Mouse (Mus musculus) midbrain, embryonic 13.5 days (tissue): Measurements from ENCODE around the gene Sstr5. TPM values are rescaled to one million over a fixed set of nuclear protein-coding genes. Genes with fewer than 3 reads are reported as not detected.

ENCODE experiments used
- ATAC-seq: fragments of 200-750 bp; cut with Nextera tagmentation; 2 replicates; pipeline ENCODE4 v1.8.0; 2017; ENCODE audit warnings: mild to moderate bottlenecking, moderate TSS enrichment, moderate library complexity
- H3K27ac ChIP-seq: fragments of 300-500 bp; sonication (generic); 2 replicates; pipeline ENCODE4 v1.5.1; 2015; ENCODE audit warnings: inconsistent platforms, mild to moderate bottlenecking, moderate library complexity
- H3K27me3 ChIP-seq: fragments of 300-500 bp; sonication (generic); 2 replicates; pipeline ENCODE4 v1.6.1; 2015; ENCODE audit warnings: mild to moderate bottlenecking, inconsistent platforms
- H3K36me3 ChIP-seq: fragments of 300-500 bp; sonication (generic); 2 replicates; pipeline ENCODE4 v1.6.1; 2015; ENCODE audit warnings: mild to moderate bottlenecking, inconsistent platforms
- H3K4me1 ChIP-seq: fragments of 300-500 bp; sonication (generic); replicated peaks from 2 replicates; pipeline ENCODE4 v1.6.1; 2015; ENCODE audit warnings: inconsistent platforms
- H3K4me2 ChIP-seq: fragments of 300-500 bp; sonication (generic); replicated peaks from 2 replicates; pipeline ENCODE4 v1.6.1; 2015; ENCODE audit warnings: moderate library complexity, mild to moderate bottlenecking, inconsistent platforms
- H3K4me3 ChIP-seq: fragments of 300-500 bp; sonication (generic); replicated peaks from 2 replicates; pipeline ENCODE4 v1.5.1; 2015; ENCODE audit warnings: mild to moderate bottlenecking, inconsistent platforms
- H3K9ac ChIP-seq: fragments of 300-500 bp; sonication (generic); replicated peaks from 2 replicates; pipeline ENCODE4 v1.6.1; 2015; ENCODE audit warnings: mild to moderate bottlenecking, inconsistent platforms
- H3K9me3 ChIP-seq: fragments of 300-500 bp; sonication (generic); 2 replicates; pipeline ENCODE4 v1.6.1; 2016; ENCODE audit warnings: mild to moderate bottlenecking, inconsistent platforms
- WGBS: fragments of 180-500 bp; shearing (Covaris S2); methylation state at CpG from one replicate; pipeline ENCODE4 v1.1.7; 2015; 5-methylcytosine and 5-hydroxymethylcytosine counted together
- polyA plus RNA-seq: library from polyadenylated mRNA; unstranded; fragments of >200 nt; fragmentation: Nextera tagmentation; extraction: Ambion mirVana; gene quantifications from 2 replicates; pipeline ENCODE4 v1.2.1, GENCODE M21; 2015

Gene Sstr5
- polyA plus RNA-seq, 1 experiment from 2014 or later, result 0.24 TPM

DNA sequence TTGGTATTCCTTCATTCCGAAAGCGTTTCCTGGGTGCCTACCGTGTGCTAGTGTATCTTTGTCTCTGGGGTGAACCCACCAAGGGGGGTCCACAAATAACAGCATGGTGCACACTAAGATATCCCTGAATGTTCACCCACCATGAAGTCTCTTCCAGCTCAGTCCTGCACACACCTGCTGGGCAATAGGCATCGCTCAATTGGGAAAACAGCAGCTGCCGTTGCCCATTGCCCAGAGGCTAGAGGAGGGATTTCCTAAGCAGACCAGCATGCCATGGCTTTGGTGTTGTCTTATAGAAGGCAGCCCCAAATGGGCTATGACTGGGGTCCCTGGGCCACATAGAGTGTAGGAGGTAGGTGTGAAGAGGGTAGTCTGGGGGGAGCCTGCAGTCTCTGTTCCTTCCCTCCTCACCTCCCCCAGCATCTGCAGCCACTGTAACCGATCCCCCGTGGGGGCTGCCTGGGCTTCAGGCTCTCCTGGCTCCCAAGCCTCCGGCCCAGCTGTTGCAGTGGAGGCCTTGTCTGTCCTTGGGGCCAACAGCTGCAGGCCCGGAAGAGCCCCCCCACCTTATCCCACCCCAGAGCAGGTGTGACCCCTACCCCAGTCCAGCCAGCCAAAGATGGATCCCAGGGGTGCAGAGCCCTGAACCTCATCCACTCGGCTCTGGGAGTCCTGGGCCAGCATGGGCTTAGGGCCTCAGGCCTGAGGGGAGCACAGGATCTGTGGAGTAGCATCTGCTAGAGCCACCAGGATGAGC is 13.2 kb upstream of the Sstr5 start:
- no peak overlapping the region for H3K9ac ChIP-seq
- 87% methylated on average over 10 of the region's 10 CpGs for WGBS
- no peak overlapping the region for H3K4me2 ChIP-seq
- H3K4me1 ChIP-seq, result no peaks in the 10 kb centered on the region; the same call in 1 of the 2 replicates
- no peak overlapping the region for H3K27ac ChIP-seq
- no peak for ATAC-seq
- H3K27me3 ChIP-seq, result peaks cover 6% of the 10 kb centered on the region; the same call in 1 of the 2 replicates
- no peaks in the 10 kb centered on the region for H3K36me3 ChIP-seq
- H3K9me3 ChIP-seq, result no peaks in the 10 kb centered on the region
- H3K4me3 ChIP-seq, result no peak overlapping the region

DNA sequence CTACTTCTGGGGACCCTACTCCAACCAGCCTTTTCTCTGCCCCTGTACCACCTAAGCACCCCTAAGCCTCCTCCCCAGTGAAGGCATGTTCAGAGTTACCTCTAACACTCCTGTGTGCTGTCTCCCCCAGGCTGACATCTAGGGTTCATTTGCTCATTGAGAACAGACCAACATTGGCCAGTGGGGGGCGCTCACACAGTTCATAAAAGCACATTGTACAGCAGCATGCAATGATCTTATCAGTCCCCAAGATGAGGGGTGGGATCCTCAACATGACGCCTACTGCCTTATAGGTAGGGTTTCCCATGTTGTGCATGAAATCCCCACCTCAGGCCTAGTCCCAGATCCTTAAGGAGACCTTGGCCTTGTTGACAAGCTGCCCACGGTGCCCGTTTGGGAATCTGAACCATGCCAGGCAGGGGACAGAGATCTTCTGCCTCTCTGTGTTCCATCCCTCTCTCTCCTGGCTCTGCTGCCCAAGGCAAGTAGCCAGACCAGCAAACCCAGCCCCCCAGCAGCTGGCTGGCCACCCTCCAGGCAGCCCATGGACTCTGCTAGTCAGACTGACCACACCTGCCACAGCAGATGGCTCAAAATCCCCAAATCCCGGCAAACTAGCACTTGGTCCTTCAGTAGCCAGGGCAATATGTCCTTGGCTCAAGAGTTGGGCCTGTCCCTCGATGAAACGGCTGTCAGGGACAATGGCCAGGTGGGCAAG is 11.9 kb upstream of the Sstr5 start:
- Histone ChIP-seq H3K36me3 (no peaks in the 10 kb centered on the region), H3K4me1 (no peaks in the 10 kb centered on the region; the same call in 1 of the 2 replicates), H3K9me3 (no peaks in the 10 kb centered on the region), H3K27me3 (peaks cover 6% of the 10 kb centered on the region; the same call in 1 of the 2 replicates), H3K4me2 (no peak overlapping the region), H3K27ac (no peak overlapping the region), H3K9ac (0 out of 2 replicates have a peak overlapping the region, but pooled peaks have one; percentile 5), H3K4me3 (no peak overlapping the region)
- ATAC-seq, result peak; percentile 34; the same call in 1 of the 2 replicates
- WGBS, result 58% methylated on average over 7 of the region's 7 CpGs

DNA sequence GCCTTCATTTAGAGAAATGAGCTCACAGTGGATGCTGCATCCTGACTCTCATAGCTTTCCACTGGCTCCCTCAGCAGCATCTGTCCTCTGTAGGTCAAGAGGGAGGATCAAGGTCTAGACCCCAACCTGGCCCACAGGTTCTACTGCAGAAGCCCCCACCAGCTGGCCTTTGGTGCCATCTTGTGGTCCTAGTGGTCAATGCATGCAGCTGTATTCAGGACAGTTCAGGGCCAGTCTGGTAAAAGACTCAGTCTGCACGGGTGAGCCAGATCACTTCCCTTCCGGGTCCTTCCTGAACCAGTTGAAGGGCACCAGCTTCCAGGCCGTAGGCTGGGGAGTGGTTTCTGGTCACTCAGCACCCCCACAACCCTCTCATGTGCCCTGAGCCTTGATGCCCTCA is 10.7 kb upstream of the Sstr5 start:
- H3K27me3 ChIP-seq, result peaks cover 6% of the 10 kb centered on the region; the same call in 1 of the 2 replicates
- no peak overlapping the region for H3K9ac ChIP-seq
- no peak overlapping the region for H3K4me2 ChIP-seq
- no peaks in the 10 kb centered on the region for H3K9me3 ChIP-seq
- peak; percentile 50 for ATAC-seq
- no peak overlapping the region for H3K4me3 ChIP-seq
- no peaks in the 10 kb centered on the region; the same call in 1 of the 2 replicates for H3K4me1 ChIP-seq
- no peaks in the 10 kb centered on the region for H3K36me3 ChIP-seq
- H3K27ac ChIP-seq, result no peak overlapping the region
- 27% methylated on average over 3 of the region's 3 CpGs for WGBS

DNA sequence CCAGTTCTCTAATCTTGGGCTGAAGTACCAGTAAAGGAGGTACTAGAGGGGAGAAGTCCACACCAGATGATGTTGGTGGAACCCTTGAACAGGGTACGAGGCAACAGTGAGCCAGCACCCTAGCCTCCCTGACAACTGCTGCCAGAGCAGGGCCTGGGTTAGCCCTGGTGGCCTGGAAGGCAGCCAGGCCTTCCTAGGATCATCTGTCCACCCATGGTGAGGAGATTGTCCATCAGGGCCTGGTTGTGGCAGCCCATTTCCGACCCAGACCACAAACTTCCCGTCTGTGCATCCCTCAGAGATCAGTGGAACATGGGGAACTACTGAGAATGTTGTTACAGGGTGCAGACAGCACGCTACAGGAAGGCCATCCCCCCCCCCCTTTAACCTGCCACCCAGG is 5.5 kb upstream of the Sstr5 start:
- Histone ChIP-seq H3K36me3 (no peaks in the 10 kb centered on the region), H3K4me1 (no peaks in the 10 kb centered on the region), H3K27me3 (peaks cover 20% of the 10 kb centered on the region), H3K27ac (no peak overlapping the region), H3K9ac (no peak overlapping the region), H3K4me2 (no peak overlapping the region), H3K9me3 (no peaks in the 10 kb centered on the region), H3K4me3 (no peak overlapping the region)
- ATAC-seq, result no peak
- 80% methylated on average over 4 of the region's 4 CpGs for WGBS

DNA sequence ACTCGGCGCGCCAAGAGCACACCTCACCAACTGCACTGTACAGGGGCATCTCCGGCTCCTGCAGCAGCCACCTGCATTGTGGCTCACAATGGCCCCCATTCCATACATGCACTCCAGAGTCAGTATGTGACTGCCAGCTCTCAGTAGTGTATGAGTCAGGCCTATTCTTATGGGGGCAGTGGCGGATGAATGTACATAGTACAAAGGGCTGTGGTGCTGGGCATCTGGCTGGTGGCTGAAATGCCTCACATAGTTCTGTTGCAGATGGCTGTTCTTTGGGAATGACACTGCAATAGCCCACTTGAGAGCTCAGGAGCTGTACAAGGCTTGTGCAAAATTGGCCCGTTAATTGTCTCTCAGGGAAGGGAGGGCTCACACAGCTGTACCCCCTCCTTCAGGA is 15.0 kb downstream of the Sstr5 start:
- Histone ChIP-seq H3K27me3 (peaks cover 22% of the 10 kb centered on the region), H3K9ac (no peak overlapping the region), H3K4me2 (no peak overlapping the region), H3K27ac (no peak overlapping the region), H3K36me3 (no peaks in the 10 kb centered on the region), H3K4me1 (no peaks in the 10 kb centered on the region), H3K4me3 (no peak overlapping the region), H3K9me3 (no peaks in the 10 kb centered on the region)
- 89% methylated on average over 6 of the region's 6 CpGs for WGBS
- no peak for ATAC-seq

DNA sequence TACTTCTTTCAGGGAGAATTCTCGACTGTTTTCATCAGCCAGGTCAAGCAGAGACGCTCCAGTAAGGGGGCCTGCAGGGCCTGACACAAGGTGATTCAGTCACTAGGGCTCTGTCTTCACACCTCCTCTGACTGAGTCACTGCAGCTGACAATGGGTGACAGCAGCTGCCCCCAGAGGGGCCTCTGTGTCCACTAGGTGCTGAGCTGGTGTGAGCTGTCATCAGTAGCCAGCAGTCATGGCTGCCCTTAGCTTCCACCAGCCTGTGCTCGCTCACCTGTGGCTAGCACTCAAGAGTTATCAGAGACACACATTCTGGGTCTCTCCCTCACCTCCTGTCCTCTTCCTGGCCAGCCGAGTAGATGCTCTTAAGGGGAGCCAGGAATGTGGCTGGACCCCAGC is 16.3 kb downstream of the Sstr5 start:
- 66% methylated on average over 4 of the region's 4 CpGs for WGBS
- no peaks in the 10 kb centered on the region for H3K4me1 ChIP-seq
- ATAC-seq, result no peak
- no peak overlapping the region for H3K4me2 ChIP-seq
- no peaks in the 10 kb centered on the region for H3K9me3 ChIP-seq
- no peaks in the 10 kb centered on the region for H3K36me3 ChIP-seq
- H3K9ac ChIP-seq, result no peak overlapping the region
- H3K4me3 ChIP-seq, result no peak overlapping the region
- no peak overlapping the region for H3K27ac ChIP-seq
- H3K27me3 ChIP-seq, result peaks cover 25% of the 10 kb centered on the region

DNA sequence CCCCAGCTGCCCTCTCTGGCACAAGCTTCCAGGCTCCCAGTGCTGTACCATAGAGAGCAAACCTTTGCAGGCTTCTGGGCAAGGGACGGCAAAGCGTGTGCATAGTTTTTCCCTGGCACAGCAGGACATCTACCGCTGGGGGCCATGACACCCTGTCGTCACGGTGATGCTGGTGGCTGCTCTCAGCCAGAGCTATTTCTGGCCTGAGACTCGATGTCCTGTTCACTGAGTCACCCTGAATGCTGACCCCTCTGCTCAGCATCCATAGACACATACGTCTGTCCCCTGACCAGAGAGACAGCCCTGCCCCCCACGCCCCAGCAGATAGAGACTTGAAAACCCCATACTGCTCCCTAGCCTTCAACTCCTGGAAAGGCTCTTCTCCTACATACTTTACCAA is 16.9 kb downstream of the Sstr5 start:
- Histone ChIP-seq H3K4me2 (no peak overlapping the region), H3K4me3 (no peak overlapping the region), H3K27ac (no peak overlapping the region), H3K9ac (no peak overlapping the region), H3K4me1 (no peaks in the 10 kb centered on the region), H3K27me3 (peaks cover 32% of the 10 kb centered on the region), H3K9me3 (no peaks in the 10 kb centered on the region), H3K36me3 (no peaks in the 10 kb centered on the region)
- WGBS, result 55% methylated on average over 8 of the region's 8 CpGs
- no peak for ATAC-seq

DNA sequence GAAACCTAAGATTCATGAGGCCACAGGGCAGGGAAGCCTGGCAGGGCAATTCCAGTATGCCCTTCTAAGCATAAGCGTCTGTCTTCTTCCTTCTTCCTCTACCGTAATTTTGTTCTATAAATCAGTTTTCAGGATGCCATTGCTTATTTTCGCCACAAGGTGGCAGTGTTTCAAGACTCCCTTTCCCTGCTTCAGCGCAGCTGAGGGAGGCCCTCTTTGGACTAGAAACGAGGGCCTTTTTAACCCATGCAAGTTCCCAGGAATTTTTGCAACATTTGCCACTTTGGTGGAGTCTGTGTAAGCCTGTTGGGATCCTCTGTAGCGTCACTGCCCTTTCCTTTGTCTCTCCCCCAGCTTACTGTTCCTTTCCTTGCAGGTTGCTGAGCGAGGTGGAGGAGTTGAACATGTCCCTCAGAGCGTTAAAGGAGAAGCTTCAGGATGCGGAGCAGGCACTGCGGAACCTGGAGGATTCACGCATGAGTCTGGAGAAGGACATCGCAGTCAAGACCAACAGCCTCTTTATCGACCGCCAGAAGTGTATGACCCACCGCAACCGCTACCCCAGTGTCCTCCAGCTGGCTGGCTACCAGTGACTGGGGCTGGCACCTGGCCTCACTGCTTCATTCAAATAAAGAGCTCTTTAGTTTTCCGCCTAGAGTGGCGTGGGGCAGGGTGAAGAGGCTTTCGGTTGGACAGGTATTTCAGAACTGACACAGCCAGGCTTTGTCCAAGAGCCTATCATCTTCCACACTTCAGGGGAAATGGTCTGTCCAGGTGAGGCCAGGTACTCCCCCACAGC is 20.9 kb downstream of the Sstr5 start:
- Histone ChIP-seq H3K4me1 (peaks cover 16% of the 10 kb centered on the region), H3K27me3 (peaks cover 57% of the 10 kb centered on the region), H3K36me3 (no peaks in the 10 kb centered on the region), H3K4me3 (no peak overlapping the region), H3K9ac (no peak overlapping the region), H3K27ac (no peak overlapping the region), H3K9me3 (no peaks in the 10 kb centered on the region), H3K4me2 (no peak overlapping the region)
- 40% methylated on average over 19 of the region's 19 CpGs for WGBS
- ATAC-seq, result peak; percentile 38; the same call in 1 of the 2 replicates

DNA sequence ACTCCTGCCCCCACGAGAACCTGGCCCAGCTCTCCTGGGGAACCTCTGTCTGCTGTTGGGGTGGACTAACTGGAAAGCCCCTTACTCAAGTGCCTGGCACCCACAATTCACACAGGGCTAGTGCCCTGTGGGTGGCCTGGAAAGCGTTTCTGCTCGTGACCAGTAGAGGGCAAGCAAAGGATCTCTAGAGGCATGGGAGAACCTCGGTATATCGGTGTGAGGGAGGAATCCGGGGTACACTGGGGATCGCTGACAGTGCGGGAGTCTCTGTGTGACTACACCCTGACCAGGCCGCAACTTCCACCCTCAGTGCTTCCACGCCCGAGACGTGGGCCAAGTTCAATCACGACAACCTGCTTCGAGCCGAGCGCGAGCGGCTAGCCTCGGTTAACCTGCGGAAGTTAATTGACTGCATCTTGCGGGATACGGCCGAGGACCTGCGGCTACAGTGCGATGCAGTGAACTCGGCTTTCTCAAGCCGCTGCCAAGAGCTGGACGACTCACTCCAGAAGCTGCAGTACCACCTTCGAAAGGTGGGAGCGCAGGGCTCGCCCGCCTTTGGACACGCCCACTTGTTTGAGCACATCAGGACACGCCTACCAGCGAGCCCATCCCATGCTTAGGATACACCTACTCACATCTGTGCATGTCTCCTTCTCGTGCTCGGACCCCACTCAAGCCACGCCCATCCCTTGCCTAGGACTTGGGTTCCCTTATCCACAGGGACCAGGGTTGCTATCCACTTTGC is 22.6 kb downstream of the Sstr5 start:
- Histone ChIP-seq H3K9me3 (no peaks in the 10 kb centered on the region), H3K36me3 (no peaks in the 10 kb centered on the region), H3K4me2 (peak overlapping the region; percentile 63), H3K4me3 (peak overlapping the region; percentile 34), H3K27me3 (peaks cover 58% of the 10 kb centered on the region), H3K27ac (no peak overlapping the region), H3K4me1 (peaks cover 16% of the 10 kb centered on the region), H3K9ac (peak overlapping the region; percentile 59)
- ATAC-seq, result peak; percentile 34; the same call in 1 of the 2 replicates
- WGBS, result 2% methylated on average over 38 of the region's 38 CpGs

DNA sequence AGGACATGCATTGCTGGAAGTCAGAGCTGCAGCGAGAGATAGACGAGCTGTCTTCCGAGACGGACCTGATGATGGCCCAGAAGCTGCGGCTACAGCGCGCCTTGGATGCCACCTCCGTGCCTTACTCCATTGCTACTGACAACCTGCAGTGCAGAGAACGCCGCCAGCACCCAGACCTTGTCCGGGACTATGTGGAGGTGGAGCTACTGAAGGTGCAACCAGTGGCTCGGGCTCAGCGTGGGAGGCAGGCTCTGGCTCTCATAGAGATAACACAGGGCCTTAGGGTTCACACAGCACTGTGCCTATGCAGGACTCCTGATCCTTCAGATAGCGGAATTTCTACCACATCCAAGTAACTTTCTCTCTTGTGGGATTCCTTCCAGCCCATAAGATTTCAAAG is 25.0 kb downstream of the Sstr5 start:
- H3K4me3 ChIP-seq, result no peak overlapping the region
- H3K4me1 ChIP-seq, result peaks cover 16% of the 10 kb centered on the region
- no peaks in the 10 kb centered on the region for H3K36me3 ChIP-seq
- no peak for ATAC-seq
- 64% methylated on average over 14 of the region's 14 CpGs for WGBS
- no peaks in the 10 kb centered on the region for H3K9me3 ChIP-seq
- H3K4me2 ChIP-seq, result no peak overlapping the region
- peaks cover 59% of the 10 kb centered on the region for H3K27me3 ChIP-seq
- no peak overlapping the region for H3K9ac ChIP-seq
- no peak overlapping the region for H3K27ac ChIP-seq

DNA sequence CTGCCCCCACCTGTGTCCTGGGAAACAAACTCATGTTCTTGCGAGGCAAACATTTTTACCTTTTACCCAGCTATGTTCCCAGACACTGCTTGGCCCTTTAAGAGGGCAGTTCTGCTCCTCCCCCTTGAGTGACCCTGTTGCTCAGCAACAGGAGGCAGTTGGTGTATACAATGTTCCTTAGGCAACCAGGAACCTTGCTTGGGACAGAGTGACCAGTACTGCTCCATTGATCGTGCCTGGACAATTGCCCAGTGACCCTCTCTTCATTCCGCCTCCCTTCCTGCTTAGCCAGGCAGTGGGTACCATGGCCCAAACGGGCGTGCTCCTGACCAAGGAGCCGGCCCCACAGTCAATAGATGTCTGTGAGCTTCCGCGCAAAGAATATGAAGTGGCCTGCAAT is 25.7 kb downstream of the Sstr5 start:
- no peak overlapping the region for H3K4me2 ChIP-seq
- peaks cover 16% of the 10 kb centered on the region for H3K4me1 ChIP-seq
- ATAC-seq, result no peak
- H3K9ac ChIP-seq, result no peak overlapping the region
- peaks cover 55% of the 10 kb centered on the region for H3K27me3 ChIP-seq
- 38% methylated on average over 8 of the region's 8 CpGs for WGBS
- no peak overlapping the region for H3K4me3 ChIP-seq
- no peaks in the 10 kb centered on the region for H3K9me3 ChIP-seq
- no peaks in the 10 kb centered on the region for H3K36me3 ChIP-seq
- no peak overlapping the region for H3K27ac ChIP-seq
